In genomic region chr1:37691179-37691578, GRCm38 (mm10) we compare ENCODE assay signal across 10 mouse cellular contexts. TPM values are rescaled to one million over a fixed set of nuclear protein-coding genes. Genes with fewer than 3 reads are reported as not detected.
A peak's percentile ranks its signal among the peaks of the same experiment; 100 is the strongest.
DNase-seq lines count a peak whose midpoint lies in the region; ATAC-seq and TF ChIP-seq lines count a peak whose summit lies in the region.
"Had no signal": no experiment of that assay in that cellular context is flagged by ENCODE, and none has a peak within 500 bp of the region (broad histone marks: within the 10 kb centered on the region; RNA-seq: fewer than 3 reads in every experiment).

No protein-coding gene starts in this region.

- no peaks in the 10 kb centered on the region for H3K4me1 ChIP-seq in kidney, adult 2 months (ENCODE audit: control insufficient read depth, insufficient read depth, low read length)
- 0 out of 2 replicates have a peak, but pooled peaks cover 5% of the 10 kb centered on the region for H3K4me1 ChIP-seq in kidney, embryonic 16.5 days (ENCODE audit: insufficient read depth, low read length)
- peaks cover 4% of the 10 kb centered on the region; the same call in 1 of the 2 replicates for H3K4me1 ChIP-seq in lung, postnatal 0 days (ENCODE audit: insufficient read depth, low read depth, low read length)
- H3K4me1 ChIP-seq in midbrain, postnatal 0 days (ENCODE audit: insufficient read depth, low read length) = no peaks in the 10 kb centered on the region
- 0 out of 2 replicates have a peak, but pooled peaks cover 5% of the 10 kb centered on the region for H3K4me1 ChIP-seq in forebrain, embryonic 14.5 days (ENCODE audit: control insufficient read depth, insufficient read depth, low read length)

- DNase-seq in kidney, adult 2 months = peak; percentile 21
- peak; percentile 34 for DNase-seq in WW6 (ENCODE audit: low read depth, low spot score)
- DNase-seq in lung, postnatal 0 days (ENCODE audit: low spot score) = peak; percentile 83
- DNase-seq in thymus, postnatal 0 days (ENCODE audit: low spot score) = peak; percentile 68
- DNase-seq in midbrain, postnatal 0 days (ENCODE audit: low spot score) = no peak
- no peak for DNase-seq in frontal cortex, postnatal 36 days (ENCODE audit: low spot score in 2 of 2)
- no peak for DNase-seq in forebrain, embryonic 14.5 days (ENCODE audit: low spot score)
- DNase-seq: gastrocnemius, postnatal 10 days had no signal

- H3K27me3 ChIP-seq in kidney, adult 2 months (replicated peaks; ENCODE audit: control insufficient read depth, insufficient read depth, low read length) = no peaks in the 10 kb centered on the region
- H3K27me3 ChIP-seq in kidney, embryonic 16.5 days (ENCODE audit: insufficient read depth, low read length) = no peaks in the 10 kb centered on the region
- no peaks in the 10 kb centered on the region for H3K27me3 ChIP-seq in lung, postnatal 0 days (replicated peaks; ENCODE audit: insufficient read depth, low read length)
- H3K27me3 ChIP-seq in midbrain, postnatal 0 days (ENCODE audit: insufficient read depth, low read length) = no peaks in the 10 kb centered on the region
- no peaks in the 10 kb centered on the region for H3K27me3 ChIP-seq in forebrain, embryonic 14.5 days (replicated peaks; ENCODE audit: control insufficient read depth, insufficient read depth, low read length)

- no peak overlapping the region for H3K4me2 ChIP-seq in kidney, embryonic 16.5 days (replicated peaks; ENCODE audit: low read depth, low read length)
- H3K4me2 ChIP-seq in lung, postnatal 0 days (replicated peaks; ENCODE audit: low read depth, low read length) = no peak overlapping the region
- H3K4me2 ChIP-seq in midbrain, postnatal 0 days (ENCODE audit: low read depth, low read length, poor library complexity, severe bottlenecking) = no peak overlapping the region
- H3K4me2 ChIP-seq in forebrain, embryonic 14.5 days (ENCODE audit: low read length) = no peak overlapping the region

- TF ChIP-seq CTCF in kidney, adult 2 months (conservative IDR thresholded peaks at IDR 0.05; ENCODE audit: insufficient read depth, insufficient read length, low read depth, low read length) = no peak
- TF ChIP-seq CTCF in lung, postnatal 0 days (IDR thresholded peaks at IDR 0.05) = no peak
- TF ChIP-seq CTCF in midbrain, postnatal 0 days (IDR thresholded peaks at IDR 0.05) = no peak

- TF ChIP-seq POLR2A in kidney, adult 2 months (IDR thresholded peaks at IDR 0.05; ENCODE audit: low read depth, low read length) = no peak

- no peak for TF ChIP-seq EP300 in lung, postnatal 0 days (IDR thresholded peaks at IDR 0.05)

- H3K36me3 ChIP-seq in kidney, adult 2 months (ENCODE audit: control insufficient read depth, insufficient read depth, low read length) = no peaks in the 10 kb centered on the region
- no peaks in the 10 kb centered on the region for H3K36me3 ChIP-seq in kidney, embryonic 16.5 days (ENCODE audit: insufficient read depth, low read length)
- no peaks in the 10 kb centered on the region for H3K36me3 ChIP-seq in lung, postnatal 0 days (ENCODE audit: insufficient read depth, low read length)
- no peaks in the 10 kb centered on the region for H3K36me3 ChIP-seq in midbrain, postnatal 0 days (ENCODE audit: insufficient read depth, low read length)
- no peaks in the 10 kb centered on the region for H3K36me3 ChIP-seq in forebrain, embryonic 14.5 days (ENCODE audit: control insufficient read depth, insufficient read depth, low read length)

- WGBS in kidney, adult 2 months = 48% methylated on average over 8 of the region's 8 CpGs
- 44% methylated on average over 8 of the region's 8 CpGs for WGBS in kidney, embryonic 16.5 days
- 29% methylated on average over 7 of the region's 8 CpGs for WGBS in lung, postnatal 0 days
- 52% methylated on average over 8 of the region's 8 CpGs for WGBS in midbrain, postnatal 0 days
- WGBS in forebrain, embryonic 14.5 days = 39% methylated on average over 8 of the region's 8 CpGs

- H3K4me3 ChIP-seq in kidney, adult 2 months (ENCODE audit: insufficient read depth, low read depth, low read length) = no peak overlapping the region
- no peak overlapping the region for H3K4me3 ChIP-seq in kidney, embryonic 16.5 days (ENCODE audit: low read length)
- H3K4me3 ChIP-seq in lung, postnatal 0 days (ENCODE audit: low read depth, low read length) = no peak overlapping the region
- no peak overlapping the region for H3K4me3 ChIP-seq in midbrain, postnatal 0 days (ENCODE audit: low read depth, low read length)
- H3K4me3 ChIP-seq in forebrain, embryonic 14.5 days (ENCODE audit: low read depth, low read length) = no peak overlapping the region
- H3K4me3 ChIP-seq: left cerebral cortex, adult 2 months had no signal

- no peaks in the 10 kb centered on the region for H3K9me3 ChIP-seq in kidney, embryonic 16.5 days (ENCODE audit: low read length)
- no peaks in the 10 kb centered on the region for H3K9me3 ChIP-seq in lung, postnatal 0 days (ENCODE audit: low read length)
- H3K9me3 ChIP-seq in midbrain, postnatal 0 days (ENCODE audit: low read length) = no peaks in the 10 kb centered on the region
- H3K9me3 ChIP-seq in forebrain, embryonic 14.5 days (replicated peaks; ENCODE audit: control insufficient read depth, low read length) = no peaks in the 10 kb centered on the region

- H3K9ac ChIP-seq in kidney, embryonic 16.5 days (replicated peaks; ENCODE audit: low read length) = no peak overlapping the region
- no peak overlapping the region for H3K9ac ChIP-seq in lung, postnatal 0 days (replicated peaks; ENCODE audit: low read depth)
- H3K9ac ChIP-seq in midbrain, postnatal 0 days (replicated peaks; ENCODE audit: low read length, poor library complexity, severe bottlenecking) = no peak overlapping the region
- no peak overlapping the region for H3K9ac ChIP-seq in forebrain, embryonic 14.5 days (ENCODE audit: low read length)

- ATAC-seq in kidney, embryonic 16.5 days (ENCODE audit: low FRiP score, low TSS enrichment) = no peak
- ATAC-seq in lung, postnatal 0 days = peak; percentile 31
- ATAC-seq in midbrain, postnatal 0 days (ENCODE audit: low FRiP score) = no peak
- ATAC-seq in forebrain, embryonic 14.5 days = no peak

- no peak overlapping the region for H3K27ac ChIP-seq in kidney, adult 2 months (ENCODE audit: insufficient read depth, low read depth, low read length)
- no peak overlapping the region for H3K27ac ChIP-seq in kidney, embryonic 16.5 days (ENCODE audit: low read length)
- peak overlapping the region; percentile 51; the same call in 1 of the 2 replicates for H3K27ac ChIP-seq in lung, postnatal 0 days (ENCODE audit: low read length)
- no peak overlapping the region for H3K27ac ChIP-seq in midbrain, postnatal 0 days (ENCODE audit: low read depth, low read length)
- no peak overlapping the region for H3K27ac ChIP-seq in forebrain, embryonic 14.5 days (ENCODE audit: low read depth, low read length)

RNA-seq across cellular contexts. Expression of gene 2010300C02Rik, which starts 28.7 kb away (rescaled TPM):
- polyA plus RNA-seq in kidney, adult 2 months (2012; rRNA removed) = 0.86 and 1.2 TPM in 2 replicates
- polyA plus RNA-seq in kidney, embryonic 16.5 days (2015; fragmentation: Nextera tagmentation; extraction: Ambion mirVana) = 2.4 and 2.6 TPM in 2 replicates
- polyA plus RNA-seq in lung, postnatal 0 days (2015; fragmentation: Nextera tagmentation; extraction: Ambion mirVana) = 9.2 TPM in 2 replicates
- polyA plus RNA-seq in thymus, postnatal 0 days (2015; fragmentation: Nextera tagmentation; extraction: Ambion mirVana) = 10.7 and 12.5 TPM in 2 replicates
- total RNA-seq in midbrain, postnatal 0 days (2014; rRNA removed) = 7.9 and 11.1 TPM in 2 replicates
- polyA plus RNA-seq in midbrain, postnatal 0 days (2015; fragmentation: Nextera tagmentation; extraction: Ambion mirVana) = 5.2 and 6.9 TPM in 2 replicates
- polyA plus RNA-seq in forebrain, embryonic 14.5 days (2014; fragmentation: Nextera tagmentation; extraction: Ambion mirVana) = 1.7 and 2.0 TPM in 2 replicates

Comparison
In these comparisons a context has a peak if more than half of its experiments do, and no peak if none do; other contexts are left out.
1. DNase-seq: peak in kidney, adult 2 months (single experiment), WW6 (single experiment), lung, postnatal 0 days (single experiment) and thymus, postnatal 0 days (single experiment); none in midbrain, postnatal 0 days (single experiment), frontal cortex, postnatal 36 days (0 of 2) and forebrain, embryonic 14.5 days (single experiment).